Mouse (Mus musculus): ENCODE results near the gene Nmnat2.

DNA sequence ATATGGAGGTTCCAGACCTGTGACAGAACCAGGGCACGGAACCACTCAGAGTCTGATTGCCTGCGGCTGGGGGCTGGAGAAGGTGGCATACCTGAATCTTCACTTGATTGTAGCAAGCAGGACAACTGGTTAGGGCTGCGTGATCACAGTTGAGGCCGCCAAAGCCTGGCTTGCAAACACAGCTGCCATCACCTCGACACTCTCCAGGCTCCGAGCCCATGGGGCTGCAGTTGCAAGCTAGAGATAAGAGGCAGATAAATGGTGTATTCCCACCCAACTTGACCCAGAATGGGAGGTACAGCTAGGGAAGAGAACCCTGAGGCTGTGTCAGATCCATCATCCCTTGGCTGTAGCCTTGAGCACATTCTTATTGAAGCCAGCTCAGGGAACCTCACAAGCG lies 184.8 kb downstream of the Nmnat2 start:
- TF ChIP-seq CTCF (IDR thresholded peaks at IDR 0.05; ENCODE audit: extremely low read depth, insufficient read depth, insufficient read length, insufficient replicate concordance) (no peak), POLR2A (IDR thresholded peaks at IDR 0.05; ENCODE audit: low read depth, low read length) (no peak)

All from spleen, adult 2 months (tissue).